Mouse (Mus musculus) G1E (cell line): ENCODE data around the gene Cdh13.

Experiments used
- CTCF ChIP-seq: IDR thresholded peaks from 2 replicates; pipeline ENCODE4 v1.5.1; 2012; ENCODE audit warnings: low read depth, low read length, inconsistent platforms, mixed read lengths
- GATA1 ChIP-seq: IDR thresholded peaks from 2 replicates; pipeline ENCODE4 v1.6.1; 2012; ENCODE audit warnings: borderline replicate concordance, low read length, inconsistent platforms, mixed read lengths
- GATA2 ChIP-seq: IDR thresholded peaks from 2 replicates; pipeline ENCODE4 v1.6.1; 2012; ENCODE audit warnings: low read depth, low read length, inconsistent platforms, borderline replicate concordance
- POLR2AphosphoS5 ChIP-seq: IDR thresholded peaks from 2 replicates; pipeline ENCODE4 v1.6.1; 2012; ENCODE audit warnings: low read depth, low read length, inconsistent platforms; ENCODE audit not compliant: insufficient replicate concordance
- TAL1 ChIP-seq: conservative IDR thresholded peaks from 2 replicates; pipeline ENCODE4 v1.6.1; 2012; ENCODE audit warnings: low read depth, low read length, inconsistent platforms, mixed read lengths

DNA sequence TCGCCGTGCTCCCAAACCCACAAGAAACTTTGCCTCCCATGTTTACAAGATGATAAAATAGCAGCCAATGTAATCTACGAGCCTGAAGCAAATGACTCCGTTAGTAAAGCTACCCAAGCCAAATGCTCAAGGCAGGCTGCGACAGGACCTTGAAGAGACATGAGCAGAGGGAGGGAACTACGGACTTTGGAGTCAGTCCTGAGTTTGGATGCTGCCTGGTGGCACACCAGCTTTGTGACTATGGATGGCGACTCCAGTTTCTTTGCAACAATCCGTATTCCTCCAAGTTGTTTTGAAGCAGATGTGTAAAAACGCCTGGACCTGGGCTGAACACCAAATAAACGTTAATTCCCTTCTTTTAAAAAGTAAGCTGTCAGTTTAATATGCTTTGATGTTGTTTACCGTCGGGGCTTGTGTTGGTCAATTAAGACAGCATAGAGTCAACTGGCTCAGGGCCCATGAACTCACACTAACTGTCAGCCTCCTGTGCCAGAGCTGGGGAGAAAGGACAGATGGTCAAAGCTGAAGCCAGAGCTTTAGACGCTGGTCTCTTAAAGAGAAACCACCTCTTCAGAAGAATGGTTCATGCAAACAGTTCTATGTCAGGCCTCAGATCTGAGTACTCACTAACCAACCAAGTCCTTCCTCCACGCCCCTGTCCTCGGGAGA, 678.5 kb downstream of the Cdh13 start:
- TF ChIP-seq CTCF (no peak), TAL1 (no peak), POLR2AphosphoS5 (no peak), GATA1 (no peak), GATA2 (no peak)
